Mouse (Mus musculus): ENCODE measurements around the gene Pik3ap1. TPM values are rescaled to one million over a fixed set of nuclear protein-coding genes. Genes with fewer than 3 reads are reported as not detected.
"Not testable (repeated sequence)": the region's sequence is repeated elsewhere in the genome, so short reads cannot be mapped to it uniquely, and the experiment has no call there.

Pik3ap1 gene
- polyA plus RNA-seq, 1 experiment from 2014 or later = 1.6 TPM

DNA sequence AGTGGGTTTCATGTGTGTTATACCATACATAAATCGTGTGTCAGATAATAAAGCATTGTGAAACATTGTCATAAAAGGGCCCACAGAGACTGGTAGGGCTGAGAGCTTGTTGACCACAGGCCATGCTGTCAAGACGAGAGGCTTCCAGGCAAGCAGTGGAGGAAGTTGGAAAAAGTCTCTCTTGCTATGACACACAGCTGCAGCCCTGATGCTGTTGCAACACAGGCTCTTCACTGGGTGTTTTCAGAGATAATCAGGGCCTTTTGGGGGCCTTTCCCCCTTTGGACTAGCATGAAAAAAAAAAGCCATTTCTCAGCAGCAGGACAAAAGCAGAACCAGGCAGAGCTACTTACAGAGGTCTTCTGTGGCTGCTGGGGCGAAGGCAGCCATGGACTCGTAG lies 63.8 kb downstream of the Pik3ap1 start:
- no peaks in the 10 kb centered on the region for H3K27me3 ChIP-seq (ENCODE audit: control insufficient read depth, insufficient read depth, low read length)
- WGBS = 78% methylated on average over 4 of the region's 4 CpGs
- no peak overlapping the region for H3K4me2 ChIP-seq (replicated peaks; ENCODE audit: low read depth)
- H3K36me3 ChIP-seq (ENCODE audit: control insufficient read depth, insufficient read depth, low read length) = no peaks in the 10 kb centered on the region
- DNase-seq (ENCODE audit: low spot score) (no peak), ATAC-seq (ENCODE audit: low FRiP score, low TSS enrichment) (no peak)
- TF ChIP-seq CTCF (IDR thresholded peaks at IDR 0.05; ENCODE audit: low read depth) (no peak), EP300 (optimal IDR thresholded peaks at IDR 0.05) (no peak)
- H3K9me3 ChIP-seq (ENCODE audit: control insufficient read depth, low read length) = no peaks in the 10 kb centered on the region
- no peak overlapping the region for H3K27ac ChIP-seq (replicated peaks)
- H3K4me1 ChIP-seq (replicated peaks; ENCODE audit: control insufficient read depth, insufficient read depth) = no peaks in the 10 kb centered on the region
- no peak overlapping the region for H3K9ac ChIP-seq (ENCODE audit: low read length)
- no peak overlapping the region for H3K4me3 ChIP-seq (ENCODE audit: low read depth, low read length)

DNA sequence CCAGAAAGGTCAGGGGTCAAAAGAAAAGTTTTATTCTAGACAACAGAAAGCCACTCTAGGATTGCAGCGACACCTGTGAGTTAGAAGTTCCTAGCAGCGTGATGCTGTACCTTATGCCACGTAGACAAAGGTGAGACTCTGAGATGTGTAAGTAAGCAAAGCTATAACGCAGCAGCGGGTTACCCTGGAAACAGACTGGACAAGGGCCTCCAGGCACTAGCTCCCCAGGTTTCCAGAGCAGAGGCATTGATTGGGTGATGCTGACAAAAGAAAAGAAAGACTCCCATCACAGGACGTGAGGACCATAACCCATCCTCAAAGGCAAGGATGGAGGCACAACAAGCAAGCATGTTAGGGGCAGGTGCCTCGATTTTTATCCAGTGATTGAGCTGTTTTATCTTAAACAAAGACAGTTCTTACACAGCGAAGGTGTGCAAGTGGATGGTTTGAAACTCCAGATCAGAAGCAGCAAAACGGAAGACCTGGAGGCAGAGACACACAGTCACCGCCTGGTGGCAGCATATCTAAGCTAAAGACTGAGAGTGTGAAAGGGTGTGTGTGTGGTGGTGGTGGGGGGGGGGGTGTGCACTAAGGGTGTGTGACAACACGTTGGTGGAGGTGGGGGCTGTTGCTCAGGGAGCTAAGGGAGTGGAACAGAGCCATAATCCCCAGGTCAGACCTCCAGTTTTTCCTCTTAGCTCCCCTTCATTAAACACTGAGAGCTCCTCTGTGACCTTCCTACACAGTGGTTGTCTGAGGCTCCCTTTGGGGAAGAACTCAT lies 67.4 kb downstream of the Pik3ap1 start:
- no peaks in the 10 kb centered on the region for H3K4me1 ChIP-seq (replicated peaks; ENCODE audit: control insufficient read depth, insufficient read depth)
- H3K9me3 ChIP-seq (ENCODE audit: control insufficient read depth, low read length) = no peaks in the 10 kb centered on the region
- no peaks in the 10 kb centered on the region for H3K36me3 ChIP-seq (ENCODE audit: control insufficient read depth, insufficient read depth, low read length)
- peak; percentile 51; the same call in 1 of the 2 replicates for ATAC-seq (ENCODE audit: low FRiP score, low TSS enrichment)
- 29% methylated on average over 11 of the region's 11 CpGs for WGBS
- H3K4me2 ChIP-seq (replicated peaks; ENCODE audit: low read depth) = no peak overlapping the region
- no peak overlapping the region for H3K27ac ChIP-seq (replicated peaks)
- TF ChIP-seq CTCF (IDR thresholded peaks at IDR 0.05; ENCODE audit: low read depth) = peak; percentile 86
- TF ChIP-seq EP300 (optimal IDR thresholded peaks at IDR 0.05) = no peak
- no peak overlapping the region for H3K9ac ChIP-seq (ENCODE audit: low read length)
- peak; percentile 64 for DNase-seq (ENCODE audit: low spot score)
- H3K4me3 ChIP-seq (ENCODE audit: low read depth, low read length) = no peak overlapping the region
- H3K27me3 ChIP-seq (ENCODE audit: control insufficient read depth, insufficient read depth, low read length) = no peaks in the 10 kb centered on the region

DNA sequence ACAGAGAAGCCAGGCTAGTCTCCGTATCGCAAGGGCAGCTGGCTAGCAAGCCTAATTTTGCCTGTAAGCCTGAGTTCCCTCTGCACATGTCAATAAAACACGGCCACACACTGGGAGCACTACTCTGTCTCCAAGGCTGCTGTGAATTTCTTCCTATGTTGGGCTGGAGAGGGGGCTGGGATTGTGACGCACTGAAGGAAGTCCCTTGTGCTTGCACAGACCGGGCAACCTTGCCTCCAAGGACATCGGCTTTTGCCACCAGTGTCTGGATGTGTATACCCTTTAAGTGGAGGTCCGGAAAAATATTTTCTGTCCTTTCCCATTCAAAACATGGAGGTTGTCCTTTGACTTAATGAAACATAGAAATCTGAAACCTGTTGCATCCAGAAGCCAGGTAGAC lies 70.2 kb downstream of the Pik3ap1 start:
- no peaks in the 10 kb centered on the region for H3K9me3 ChIP-seq (ENCODE audit: control insufficient read depth, low read length)
- no peak overlapping the region for H3K9ac ChIP-seq (ENCODE audit: low read length)
- TF ChIP-seq CTCF (IDR thresholded peaks at IDR 0.05; ENCODE audit: low read depth) (no peak), EP300 (optimal IDR thresholded peaks at IDR 0.05) (no peak)
- H3K4me3 ChIP-seq (ENCODE audit: low read depth, low read length) = no peak overlapping the region
- DNase-seq (ENCODE audit: low spot score) (no peak), ATAC-seq (ENCODE audit: low FRiP score, low TSS enrichment) (no peak)
- no peaks in the 10 kb centered on the region for H3K27me3 ChIP-seq (ENCODE audit: control insufficient read depth, insufficient read depth, low read length)
- H3K36me3 ChIP-seq (ENCODE audit: control insufficient read depth, insufficient read depth, low read length) = no peaks in the 10 kb centered on the region
- H3K27ac ChIP-seq (replicated peaks) = no peak overlapping the region
- 83% methylated on average over 7 of the region's 7 CpGs for WGBS
- no peak overlapping the region for H3K4me2 ChIP-seq (replicated peaks; ENCODE audit: low read depth)
- no peaks in the 10 kb centered on the region for H3K4me1 ChIP-seq (replicated peaks; ENCODE audit: control insufficient read depth, insufficient read depth)

DNA sequence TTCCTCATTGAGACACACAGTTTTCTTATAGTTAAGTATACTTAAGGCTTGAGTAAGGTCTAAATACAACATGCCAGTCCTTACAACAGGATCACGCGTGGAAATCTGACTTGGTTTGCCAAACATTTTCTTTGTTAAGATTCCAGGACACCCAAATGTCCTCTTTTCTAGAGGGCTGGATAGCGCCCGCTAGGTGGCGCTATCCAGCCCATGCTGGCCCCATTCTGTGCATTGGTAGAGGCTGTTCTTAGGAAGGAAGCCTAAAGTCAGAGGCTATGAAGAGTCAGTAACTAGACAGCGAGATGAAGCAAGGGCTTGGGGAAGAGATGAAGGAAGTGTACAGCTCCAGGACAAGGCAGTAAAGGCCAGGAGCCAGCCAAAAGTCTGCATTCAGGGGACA lies 71.2 kb downstream of the Pik3ap1 start:
- Histone ChIP-seq H3K27me3 (ENCODE audit: control insufficient read depth, insufficient read depth, low read length) (no peaks in the 10 kb centered on the region), H3K9ac (ENCODE audit: low read length) (no peak overlapping the region), H3K27ac (replicated peaks) (no peak overlapping the region), H3K4me2 (replicated peaks; ENCODE audit: low read depth) (no peak overlapping the region), H3K4me3 (ENCODE audit: low read depth, low read length) (no peak overlapping the region), H3K36me3 (ENCODE audit: control insufficient read depth, insufficient read depth, low read length) (no peaks in the 10 kb centered on the region), H3K9me3 (ENCODE audit: control insufficient read depth, low read length) (no peaks in the 10 kb centered on the region), H3K4me1 (replicated peaks; ENCODE audit: control insufficient read depth, insufficient read depth) (no peaks in the 10 kb centered on the region)
- TF ChIP-seq CTCF (IDR thresholded peaks at IDR 0.05; ENCODE audit: low read depth) (peak; percentile 67), EP300 (optimal IDR thresholded peaks at IDR 0.05) (no peak)
- ATAC-seq (ENCODE audit: low FRiP score, low TSS enrichment) = no peak
- WGBS = 24% methylated on average over 6 of the region's 6 CpGs
- DNase-seq (ENCODE audit: low spot score) = no peak

DNA sequence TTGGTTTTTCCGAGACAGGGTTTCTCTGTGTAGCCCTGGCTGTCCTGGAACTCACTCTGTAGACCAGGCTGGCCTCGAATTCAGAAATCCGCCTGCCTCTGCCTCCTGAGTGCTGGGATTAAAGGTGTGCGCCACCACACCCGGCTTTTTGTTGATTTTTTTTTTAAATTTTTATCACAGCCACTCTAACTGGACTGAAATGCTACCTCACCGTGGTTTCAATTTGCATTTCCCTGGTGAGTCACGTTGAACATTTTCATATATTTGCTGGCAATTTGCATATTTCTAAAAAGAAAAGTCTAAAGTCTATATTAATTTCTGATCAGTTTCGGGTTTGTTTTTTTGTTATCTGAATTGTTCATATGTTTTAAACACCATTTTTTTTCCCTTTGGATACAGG lies 72.3 kb downstream of the Pik3ap1 start:
- not testable (repeated sequence) for H3K4me3 ChIP-seq (ENCODE audit: low read depth, low read length); H3K9me3 ChIP-seq (ENCODE audit: control insufficient read depth, low read length); DNase-seq (ENCODE audit: low spot score); ATAC-seq (ENCODE audit: low FRiP score, low TSS enrichment); H3K27me3 ChIP-seq (ENCODE audit: control insufficient read depth, insufficient read depth, low read length); H3K27ac ChIP-seq (replicated peaks); H3K9ac ChIP-seq (ENCODE audit: low read length); H3K4me2 ChIP-seq (replicated peaks; ENCODE audit: low read depth); H3K36me3 ChIP-seq (ENCODE audit: control insufficient read depth, insufficient read depth, low read length); H3K4me1 ChIP-seq (replicated peaks; ENCODE audit: control insufficient read depth, insufficient read depth)
- WGBS = 82% methylated on average over 8 of the region's 8 CpGs

DNA sequence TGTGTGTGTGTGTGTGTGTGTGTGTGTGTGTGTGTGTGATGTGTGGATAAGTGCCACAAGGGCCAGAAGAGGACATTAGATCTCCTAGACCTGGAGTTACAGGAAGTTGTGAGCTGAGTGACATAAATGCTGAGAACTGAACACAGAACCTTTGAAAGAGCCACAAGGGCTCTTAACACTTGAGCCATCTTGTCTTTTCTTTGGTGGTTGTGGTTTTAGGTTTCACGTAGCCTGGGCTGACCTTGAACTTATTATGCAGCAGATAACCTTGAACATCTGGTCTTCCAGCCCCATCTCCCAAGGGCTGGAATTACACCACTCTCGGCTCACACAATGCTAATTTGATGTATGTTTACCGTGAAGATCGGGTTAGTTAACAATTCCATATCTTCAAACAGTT lies 72.9 kb downstream of the Pik3ap1 start:
- TF ChIP-seq CTCF (IDR thresholded peaks at IDR 0.05; ENCODE audit: low read depth) (no peak), EP300 (optimal IDR thresholded peaks at IDR 0.05) (no peak)
- Histone ChIP-seq H3K9me3 (ENCODE audit: control insufficient read depth, low read length) (no peaks in the 10 kb centered on the region), H3K4me1 (replicated peaks; ENCODE audit: control insufficient read depth, insufficient read depth) (no peaks in the 10 kb centered on the region), H3K4me2 (replicated peaks; ENCODE audit: low read depth) (no peak overlapping the region), H3K9ac (ENCODE audit: low read length) (no peak overlapping the region), H3K27ac (replicated peaks) (no peak overlapping the region), H3K27me3 (ENCODE audit: control insufficient read depth, insufficient read depth, low read length) (no peaks in the 10 kb centered on the region), H3K4me3 (ENCODE audit: low read depth, low read length) (no peak overlapping the region), H3K36me3 (ENCODE audit: control insufficient read depth, insufficient read depth, low read length) (no peaks in the 10 kb centered on the region)
- WGBS = 70% methylated on average over 4 of the region's 4 CpGs
- DNase-seq (ENCODE audit: low spot score) (no peak), ATAC-seq (ENCODE audit: low FRiP score, low TSS enrichment) (no peak)

All from stomach, postnatal 0 days (tissue).